Mouse (Mus musculus) heart, embryonic 10.5 days (tissue): ENCODE results near the gene Golim4. TPM values are rescaled to one million over a fixed set of nuclear protein-coding genes. Genes with fewer than 3 reads are reported as not detected.

Experiments used
- DNase-seq: peaks from one replicate; pipeline ENCODE4 v3.0.0-alpha.2; 2017; ENCODE audit warnings: low spot score
- H3K27ac ChIP-seq: fragments of 300-500 bp; sonication (generic); 2 replicates; pipeline ENCODE4 v1.5.1; 2016; ENCODE audit warnings: mild to moderate bottlenecking
- H3K27me3 ChIP-seq: fragments of 300-500 bp; sonication (generic); 2 replicates; pipeline ENCODE4 v1.6.1; 2016; ENCODE audit warnings: mild to moderate bottlenecking; ENCODE audit not compliant: poor library complexity, insufficient read depth, severe bottlenecking
- H3K36me3 ChIP-seq: fragments of 300-500 bp; sonication (generic); 2 replicates; pipeline ENCODE4 v1.6.1; 2016; ENCODE audit warnings: mild to moderate bottlenecking, moderate library complexity
- H3K4me1 ChIP-seq: fragments of 300-500 bp; sonication (generic); 2 replicates; pipeline ENCODE4 v1.6.1; 2016; ENCODE audit warnings: mild to moderate bottlenecking
- H3K4me3 ChIP-seq: fragments of 300-500 bp; sonication (generic); 2 replicates; pipeline ENCODE4 v1.5.1; 2016; ENCODE audit warnings: mild to moderate bottlenecking, moderate library complexity
- H3K9me3 ChIP-seq: fragments of 300-500 bp; sonication (generic); 2 replicates; pipeline ENCODE4 v1.6.1; 2016; ENCODE audit warnings: mild to moderate bottlenecking, moderate library complexity
- WGBS: fragments of 180-500 bp; shearing (Covaris S2); methylation state at CpG from one replicate; pipeline ENCODE4 v1.1.7; 2016; 5-methylcytosine and 5-hydroxymethylcytosine counted together
- polyA plus RNA-seq: library from polyadenylated mRNA; unstranded; fragments of >200 nt; fragmentation: Nextera tagmentation; extraction: Ambion mirVana; gene quantifications from 2 replicates; pipeline ENCODE4 v1.2.1, GENCODE M21; 2016

The Golim4 gene
- polyA plus RNA-seq, 1 experiment from 2014 or later = 50.2 TPM

DNA sequence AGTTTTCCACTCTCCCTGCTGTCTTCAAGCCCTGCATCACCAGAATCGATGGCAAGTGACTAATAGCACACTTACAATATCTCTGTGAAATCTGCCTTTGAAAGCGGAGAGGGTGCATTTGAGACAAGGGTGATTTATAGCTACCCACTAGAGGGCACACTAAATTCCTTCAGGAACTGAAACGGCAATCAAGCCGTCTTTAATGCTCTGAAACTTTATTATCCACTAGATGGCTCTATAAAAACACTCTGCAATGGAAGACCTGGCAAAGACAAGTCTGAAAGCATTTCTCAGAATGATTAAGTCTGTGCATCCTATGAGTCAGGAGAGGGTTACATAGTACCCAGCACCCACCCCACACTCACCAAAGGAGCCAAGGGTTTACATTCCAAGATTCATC, 46.5 kb downstream of the Golim4 start:
- 17% methylated on average over 4 of the region's 4 CpGs for WGBS
- Histone ChIP-seq H3K4me1 (0 out of 2 replicates have a peak, but pooled peaks cover 5% of the 10 kb centered on the region), H3K4me3 (no peak overlapping the region), H3K27me3 (no peaks in the 10 kb centered on the region), H3K36me3 (peaks cover 11% of the 10 kb centered on the region), H3K9me3 (no peaks in the 10 kb centered on the region), H3K27ac (no peak overlapping the region)
- DNase-seq = no peak

DNA sequence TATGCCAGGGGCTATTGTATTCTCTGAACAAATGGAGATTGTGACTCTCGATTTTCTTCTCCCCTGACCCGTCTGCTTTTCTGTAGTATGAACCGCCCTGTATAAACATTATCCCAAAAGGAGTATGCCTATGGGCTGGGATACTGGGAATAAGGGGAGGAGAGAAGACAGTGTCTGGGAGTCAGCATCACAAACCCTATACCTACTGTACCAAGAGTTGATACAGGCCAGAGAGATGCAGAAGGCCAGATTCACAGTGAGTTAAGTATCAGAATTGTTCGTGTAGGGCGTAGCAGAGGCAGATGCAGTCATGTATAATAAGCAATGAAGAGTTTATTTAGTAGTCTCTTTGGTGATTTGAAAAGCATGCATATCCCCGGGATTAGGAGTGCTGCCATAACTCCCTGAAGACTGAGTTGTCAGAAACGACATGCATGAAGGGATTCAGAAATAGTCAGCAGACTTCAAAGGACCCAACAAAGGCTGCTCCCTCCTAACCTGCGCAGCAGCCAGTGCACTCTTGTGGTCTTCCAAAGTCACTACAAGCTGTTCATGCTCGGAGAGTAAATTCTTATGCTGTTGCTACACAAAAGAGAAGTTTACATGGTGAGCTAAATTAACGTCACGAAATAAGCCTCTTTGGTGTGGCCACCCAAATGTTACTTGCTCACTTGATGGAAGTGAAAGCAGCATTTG, 54.7 kb downstream of the Golim4 start:
- DNase-seq = no peak
- Histone ChIP-seq H3K9me3 (no peaks in the 10 kb centered on the region), H3K36me3 (peaks cover 36% of the 10 kb centered on the region), H3K27ac (no peak overlapping the region), H3K4me3 (no peak overlapping the region), H3K4me1 (no peaks in the 10 kb centered on the region), H3K27me3 (no peaks in the 10 kb centered on the region)
- 84% methylated on average over 11 of the region's 11 CpGs for WGBS

DNA sequence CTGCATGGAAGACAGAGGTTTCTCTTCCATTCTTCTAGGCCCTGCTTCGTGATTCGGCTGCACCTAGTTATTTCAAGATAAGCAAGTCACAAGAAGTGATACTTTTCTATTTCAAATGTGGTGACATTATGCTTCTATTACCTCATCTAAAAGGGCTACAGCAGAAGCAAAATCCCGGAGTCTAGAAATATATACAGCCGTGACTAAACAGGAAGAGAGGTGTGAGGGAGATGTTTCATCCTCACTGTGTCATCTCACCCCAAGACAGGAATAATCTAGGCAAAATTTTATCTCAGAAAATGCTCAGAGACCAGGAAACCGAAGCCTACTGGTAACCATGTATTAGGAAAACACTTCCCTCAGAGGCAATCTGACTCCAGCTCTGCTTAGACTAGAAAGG, 61.7 kb downstream of the Golim4 start:
- Histone ChIP-seq H3K4me3 (no peak overlapping the region), H3K9me3 (no peaks in the 10 kb centered on the region), H3K4me1 (no peaks in the 10 kb centered on the region), H3K27ac (no peak overlapping the region), H3K36me3 (peaks cover 54% of the 10 kb centered on the region), H3K27me3 (no peaks in the 10 kb centered on the region)
- 85% methylated on average over 5 of the region's 5 CpGs for WGBS
- no peak for DNase-seq

DNA sequence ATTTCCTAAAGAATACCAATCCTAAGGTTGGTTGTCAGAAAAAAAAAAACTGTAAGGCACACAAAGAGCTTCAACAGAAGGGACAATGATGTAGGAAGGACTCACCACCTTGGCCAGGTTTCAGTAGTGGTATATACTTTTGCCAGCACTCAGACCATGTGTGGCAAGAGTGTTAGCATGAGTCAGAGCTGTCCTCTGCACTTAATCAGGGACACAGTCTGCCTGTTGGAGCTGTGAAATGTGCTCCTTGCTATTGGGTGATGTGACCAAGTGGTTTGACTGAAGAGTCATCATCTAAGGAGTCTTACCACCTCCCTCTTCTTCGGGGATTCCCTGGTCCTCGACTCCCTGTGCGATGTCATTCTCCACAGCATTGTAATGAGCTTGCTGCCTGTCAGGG, 65.2 kb downstream of the Golim4 start:
- no peaks in the 10 kb centered on the region for H3K4me1 ChIP-seq
- H3K4me3 ChIP-seq = no peak overlapping the region
- no peaks in the 10 kb centered on the region for H3K9me3 ChIP-seq
- WGBS = 90% methylated on average over 3 of the region's 3 CpGs
- H3K27ac ChIP-seq = no peak overlapping the region
- DNase-seq = no peak
- peaks cover 69% of the 10 kb centered on the region for H3K36me3 ChIP-seq
- no peaks in the 10 kb centered on the region for H3K27me3 ChIP-seq

DNA sequence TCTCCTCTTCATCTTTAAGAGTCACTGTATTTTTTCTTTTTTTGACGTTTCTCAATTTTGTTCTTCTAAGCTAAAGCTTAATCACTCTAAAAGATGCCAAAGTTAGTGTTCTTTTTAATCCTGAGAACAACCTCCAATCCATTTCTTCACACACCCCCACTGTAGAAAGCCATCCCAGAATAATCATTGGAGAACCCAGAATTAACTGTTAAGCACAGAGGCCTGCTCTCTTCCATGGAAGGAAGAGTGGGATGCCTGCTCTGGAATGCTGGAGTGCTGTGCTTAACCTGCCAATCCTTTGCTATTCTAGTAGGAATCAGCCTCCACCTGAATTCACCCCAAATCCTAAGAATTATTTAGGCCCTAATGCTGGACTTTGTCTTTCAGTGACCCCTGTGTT, 67.4 kb downstream of the Golim4 start:
- no peak overlapping the region for H3K4me3 ChIP-seq
- H3K4me1 ChIP-seq = no peaks in the 10 kb centered on the region
- no peak for DNase-seq
- H3K27ac ChIP-seq = no peak overlapping the region
- 88% methylated on average over 1 of the region's 1 CpGs for WGBS
- H3K27me3 ChIP-seq = no peaks in the 10 kb centered on the region
- H3K9me3 ChIP-seq = no peaks in the 10 kb centered on the region
- H3K36me3 ChIP-seq = peaks cover 81% of the 10 kb centered on the region

DNA sequence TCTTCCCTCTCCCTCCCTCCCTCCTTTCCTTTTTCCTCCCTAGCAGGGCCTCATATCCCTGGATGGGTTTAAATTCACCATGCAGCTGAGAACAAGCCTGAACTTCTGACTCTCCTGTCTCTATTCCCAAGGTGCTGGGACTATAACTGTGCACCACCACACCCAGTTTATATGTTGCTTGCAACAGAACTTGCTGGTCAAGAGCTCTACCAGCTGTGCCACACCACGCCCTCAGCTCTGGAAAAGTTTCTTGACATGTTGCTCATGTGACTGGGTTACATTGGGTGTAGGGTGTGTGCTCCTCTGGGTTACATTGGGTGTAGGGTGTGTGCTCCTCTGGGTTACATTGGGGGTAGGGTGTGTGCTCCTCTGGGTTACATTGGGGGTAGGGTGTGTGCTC, 75.2 kb downstream of the Golim4 start:
- no peaks in the 10 kb centered on the region for H3K9me3 ChIP-seq
- 89% methylated on average over 1 of the region's 1 CpGs for WGBS
- H3K27me3 ChIP-seq = no peaks in the 10 kb centered on the region
- H3K36me3 ChIP-seq = peaks cover 70% of the 10 kb centered on the region
- DNase-seq = no peak
- H3K27ac ChIP-seq = no peak overlapping the region
- H3K4me1 ChIP-seq = no peaks in the 10 kb centered on the region
- no peak overlapping the region for H3K4me3 ChIP-seq

DNA sequence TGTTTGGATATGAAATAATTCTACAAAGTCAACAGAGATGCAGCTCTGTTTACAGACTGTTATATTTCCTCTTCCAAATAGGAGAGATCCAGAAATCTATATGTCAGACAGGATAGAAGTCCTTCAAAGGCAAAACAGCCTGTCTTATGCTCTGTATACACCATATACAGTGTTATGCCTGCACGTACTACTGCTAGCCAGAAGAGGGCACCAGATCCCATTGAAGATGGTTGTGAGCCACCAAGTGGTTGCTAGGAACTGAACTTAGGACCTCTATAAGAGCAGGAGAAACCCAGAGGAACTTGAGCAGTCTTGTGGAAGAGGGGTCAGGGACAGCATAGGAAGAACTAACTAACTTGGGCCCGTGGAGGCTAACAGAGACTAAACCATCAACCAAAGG, 77.5 kb downstream of the Golim4 start:
- H3K9me3 ChIP-seq = no peaks in the 10 kb centered on the region
- WGBS = 84% methylated on average over 2 of the region's 2 CpGs
- no peaks in the 10 kb centered on the region for H3K27me3 ChIP-seq
- H3K4me1 ChIP-seq = no peaks in the 10 kb centered on the region
- H3K27ac ChIP-seq = no peak overlapping the region
- no peak overlapping the region for H3K4me3 ChIP-seq
- H3K36me3 ChIP-seq = peaks cover 66% of the 10 kb centered on the region
- no peak for DNase-seq

DNA sequence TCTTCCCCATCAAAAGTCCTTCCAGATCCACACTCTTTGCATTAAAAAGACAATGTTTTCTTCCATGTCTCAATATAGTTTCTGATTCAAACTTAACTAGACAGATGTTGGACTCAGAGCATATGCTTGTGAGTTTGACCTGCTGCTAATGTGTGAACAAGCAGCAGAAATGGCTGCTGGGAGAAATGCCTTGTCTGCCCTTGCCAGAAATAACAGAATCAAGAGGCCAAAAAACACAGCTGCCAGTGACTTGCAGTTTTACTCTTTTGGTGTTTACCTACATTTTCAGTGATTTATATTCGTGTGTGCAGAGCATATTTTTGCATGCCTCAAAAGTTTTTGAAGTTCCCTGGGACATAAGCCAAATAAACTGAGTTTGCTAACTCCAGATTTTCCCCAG, 87.9 kb downstream of the Golim4 start:
- Histone ChIP-seq H3K36me3 (no peaks in the 10 kb centered on the region), H3K27ac (no peak overlapping the region), H3K27me3 (no peaks in the 10 kb centered on the region), H3K9me3 (no peaks in the 10 kb centered on the region), H3K4me3 (no peak overlapping the region), H3K4me1 (no peaks in the 10 kb centered on the region)
- WGBS = 62% methylated on average over 1 of the region's 1 CpGs
- no peak for DNase-seq

DNA sequence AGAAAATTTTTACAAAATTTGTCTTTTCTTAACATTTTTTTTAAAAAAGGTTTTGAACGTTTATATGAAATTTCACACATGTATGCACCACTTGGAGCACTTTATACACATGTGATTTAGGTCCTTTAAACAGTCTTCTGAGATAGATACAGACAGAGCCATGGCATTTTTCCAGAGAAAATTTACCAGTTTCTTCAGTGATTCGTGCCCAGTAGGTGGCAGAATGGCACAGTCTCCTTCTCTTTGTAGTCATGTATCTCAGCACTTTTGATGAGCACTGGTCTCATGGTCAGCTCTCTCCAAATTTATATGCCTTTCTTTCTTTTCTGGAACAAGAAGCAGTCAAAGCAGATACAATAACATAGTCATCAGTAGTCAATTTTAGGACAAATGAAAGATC, 92.5 kb downstream of the Golim4 start:
- H3K9me3 ChIP-seq = no peaks in the 10 kb centered on the region
- 33% methylated on average over 2 of the region's 2 CpGs for WGBS
- DNase-seq = no peak
- no peaks in the 10 kb centered on the region for H3K36me3 ChIP-seq
- H3K4me1 ChIP-seq = no peaks in the 10 kb centered on the region
- no peak overlapping the region for H3K27ac ChIP-seq
- H3K4me3 ChIP-seq = no peak overlapping the region
- no peaks in the 10 kb centered on the region for H3K27me3 ChIP-seq

DNA sequence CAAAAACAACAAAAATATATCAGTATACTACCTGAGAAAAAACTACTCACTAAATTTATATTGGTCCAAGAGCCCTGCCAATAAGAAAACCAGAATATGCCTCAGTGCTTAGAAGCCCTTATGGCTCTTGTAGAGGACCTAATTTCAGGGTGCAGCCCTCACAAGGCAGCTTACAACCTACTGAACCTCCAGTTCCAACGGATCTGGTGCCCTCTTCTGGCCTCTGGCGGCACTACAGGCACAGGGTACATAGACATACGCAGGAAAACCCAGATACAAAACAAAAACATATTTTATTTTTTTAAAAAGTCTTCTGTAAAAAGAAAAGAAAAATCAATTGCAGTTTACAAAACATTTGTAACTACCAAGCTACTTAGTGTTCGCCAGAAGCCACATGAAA, 95.1 kb downstream of the Golim4 start:
- Histone ChIP-seq H3K27ac (no peak overlapping the region), H3K4me3 (no peak overlapping the region), H3K36me3 (no peaks in the 10 kb centered on the region), H3K4me1 (no peaks in the 10 kb centered on the region), H3K27me3 (no peaks in the 10 kb centered on the region), H3K9me3 (no peaks in the 10 kb centered on the region)
- WGBS = 28% methylated on average over 4 of the region's 4 CpGs
- no peak for DNase-seq

DNA sequence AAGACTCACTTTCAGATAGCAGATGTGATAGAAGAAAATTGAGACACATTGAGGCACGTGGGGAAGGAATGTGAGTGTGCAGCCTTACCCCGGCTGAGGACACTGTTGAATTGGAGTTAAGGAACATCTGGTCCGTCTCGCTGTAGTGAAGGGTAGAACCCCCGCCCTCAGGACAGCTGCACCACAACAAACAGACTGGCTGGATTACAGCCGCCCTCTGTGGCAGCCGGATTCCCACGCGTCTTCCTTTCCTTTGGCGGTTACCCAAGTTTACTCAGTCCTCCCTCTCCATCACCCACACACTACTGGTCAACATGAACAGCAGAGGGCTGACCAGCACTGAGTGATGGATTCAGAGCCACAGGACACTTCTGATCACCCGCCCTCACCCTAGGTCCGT, 96.0 kb downstream of the Golim4 start:
- WGBS = 84% methylated on average over 12 of the region's 12 CpGs
- no peaks in the 10 kb centered on the region for H3K27me3 ChIP-seq
- DNase-seq = no peak
- H3K36me3 ChIP-seq = no peaks in the 10 kb centered on the region
- no peaks in the 10 kb centered on the region for H3K4me1 ChIP-seq
- no peak overlapping the region for H3K4me3 ChIP-seq
- no peaks in the 10 kb centered on the region for H3K9me3 ChIP-seq
- no peak overlapping the region for H3K27ac ChIP-seq

DNA sequence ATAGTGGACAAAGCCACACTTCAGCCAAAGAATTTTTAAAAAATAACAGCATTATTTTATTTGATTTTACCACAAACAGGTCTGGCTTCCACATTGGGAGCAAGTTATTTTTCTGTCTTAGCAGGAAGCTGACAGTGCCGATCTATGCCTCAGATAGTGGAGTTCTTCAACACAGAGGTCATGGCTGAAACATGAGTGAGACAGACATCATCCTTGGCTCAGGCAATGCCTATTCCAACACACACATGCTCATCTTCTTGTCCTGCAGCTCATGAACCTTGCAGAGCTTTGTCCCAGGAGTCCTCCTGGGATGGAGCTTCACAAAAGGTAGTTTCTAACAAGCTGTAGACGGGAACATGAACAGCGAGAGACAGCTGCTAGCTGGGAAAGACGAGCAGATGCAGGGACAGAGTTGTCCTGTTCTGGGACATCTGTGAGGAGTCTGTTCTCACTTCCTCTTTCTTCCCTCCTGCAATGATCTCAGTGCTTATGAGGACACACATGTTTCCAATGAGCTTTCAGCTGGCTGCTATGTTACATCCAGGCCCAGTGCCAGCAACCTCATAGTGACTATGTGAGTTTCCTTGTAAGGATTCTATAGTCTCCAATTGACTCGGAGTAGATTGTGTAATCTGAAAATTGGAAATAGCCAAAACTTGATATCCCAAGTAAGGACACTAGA, 121.3 kb downstream of the Golim4 start:
- no peaks in the 10 kb centered on the region for H3K9me3 ChIP-seq
- no peaks in the 10 kb centered on the region for H3K36me3 ChIP-seq
- no peak overlapping the region for H3K27ac ChIP-seq
- 77% methylated on average over 5 of the region's 5 CpGs for WGBS
- no peak overlapping the region for H3K4me3 ChIP-seq
- H3K27me3 ChIP-seq = no peaks in the 10 kb centered on the region
- H3K4me1 ChIP-seq = no peaks in the 10 kb centered on the region
- DNase-seq = no peak

DNA sequence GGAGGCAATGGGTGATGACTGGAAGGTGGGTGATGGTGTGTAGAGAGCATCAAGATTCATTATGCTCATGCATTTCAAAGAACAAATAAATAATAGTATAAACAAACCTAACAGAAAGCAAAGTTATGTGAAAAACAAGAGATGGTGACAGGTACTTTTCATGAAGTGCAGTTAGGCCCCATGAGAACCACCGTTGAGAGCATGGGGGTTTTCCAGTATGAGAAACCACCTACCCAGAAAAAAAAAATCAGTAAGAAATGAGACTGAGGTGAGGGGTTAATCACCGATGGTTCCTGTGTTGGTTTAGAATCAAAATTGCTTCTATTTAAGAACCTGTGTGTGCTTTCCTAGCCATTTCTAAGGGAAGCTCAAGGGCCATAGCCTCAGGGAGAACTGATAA, 121.9 kb downstream of the Golim4 start:
- WGBS = 79% methylated on average over 2 of the region's 2 CpGs

More for the DNA sequence above, 121.9 kb downstream of the Golim4 start:
- Histone ChIP-seq H3K27ac (no peak overlapping the region), H3K4me1 (no peaks in the 10 kb centered on the region), H3K9me3 (no peaks in the 10 kb centered on the region), H3K27me3 (no peaks in the 10 kb centered on the region), H3K4me3 (no peak overlapping the region), H3K36me3 (no peaks in the 10 kb centered on the region)
- no peak for DNase-seq
